Mouse (Mus musculus) stomach, embryonic 16.5 days (tissue): ENCODE results near the gene C2. TPM values are rescaled to one million over a fixed set of nuclear protein-coding genes. Genes with fewer than 3 reads are reported as not detected.
A peak's percentile ranks its signal among the peaks of the same experiment; 100 is the strongest.
"Not testable (repeated sequence)": the region's sequence is repeated elsewhere in the genome, so short reads cannot be mapped to it uniquely, and the experiment has no call there.

ENCODE experiments used
- ATAC-seq: fragments of 200-750 bp; cut with Nextera tagmentation; 2 replicates; pipeline ENCODE4 v1.8.0; 2017; ENCODE audit warnings: moderate number of reproducible peaks, moderate TSS enrichment; ENCODE audit not compliant: insufficient read depth, low FRiP score
- H3K27ac ChIP-seq: fragments of 300-500 bp; sonication (generic); 2 replicates; pipeline ENCODE4 v1.5.1; 2014; ENCODE audit warnings: low read length
- H3K27me3 ChIP-seq: fragments of 300-500 bp; sonication (generic); 2 replicates; pipeline ENCODE4 v1.6.1; 2014; ENCODE audit warnings: low read length, control low read depth, mixed read lengths; ENCODE audit not compliant: control insufficient read depth, insufficient read depth
- H3K36me3 ChIP-seq: fragments of 300-500 bp; sonication (generic); 2 replicates; pipeline ENCODE4 v1.6.1; 2014; ENCODE audit warnings: low read length; ENCODE audit not compliant: control insufficient read depth, insufficient read depth
- H3K4me1 ChIP-seq: fragments of 300-500 bp; sonication (generic); 2 replicates; pipeline ENCODE4 v1.6.1; 2014; ENCODE audit warnings: low read length, control low read depth, mixed read lengths; ENCODE audit not compliant: control insufficient read depth, insufficient read depth
- H3K4me2 ChIP-seq: fragments of 300-500 bp; sonication (generic); 2 replicates; pipeline ENCODE4 v1.6.1; 2014; ENCODE audit warnings: low read depth, low read length, mixed read lengths
- H3K4me3 ChIP-seq: fragments of 300-500 bp; sonication (generic); replicated peaks from 2 replicates; pipeline ENCODE4 v1.5.1; 2014; ENCODE audit warnings: mild to moderate bottlenecking, low read length
- H3K9ac ChIP-seq: fragments of 300-500 bp; sonication (generic); 2 replicates; pipeline ENCODE4 v1.6.1; 2014; ENCODE audit warnings: low read length
- H3K9me3 ChIP-seq: fragments of 300-500 bp; sonication (generic); replicated peaks from 2 replicates; pipeline ENCODE4 v1.6.1; 2016; ENCODE audit warnings: low read length, control low read depth; ENCODE audit not compliant: control insufficient read depth
- WGBS: fragments of 180-500 bp; shearing (Covaris S2); extraction: QIAGEN DNeasy Blood & Tissue Kit; methylation state at CpG from one replicate; pipeline ENCODE4 v1.1.7; 2014; 5-methylcytosine and 5-hydroxymethylcytosine counted together
- microRNA-seq: library from miRNA; unstranded; fragments of <30 nt; microRNA quantifications from one replicate; pipeline ENCODE4, GENCODE M21; 2016
- polyA plus RNA-seq: library from polyadenylated mRNA; unstranded; fragments of >200 nt; fragmentation: Nextera tagmentation; extraction: Ambion mirVana; gene quantifications from 2 replicates; pipeline ENCODE4 v1.2.1, GENCODE M21; 2015

The C2 gene
- polyA plus RNA-seq, 1 experiment from 2014 or later = 5.5 TPM

DNA sequence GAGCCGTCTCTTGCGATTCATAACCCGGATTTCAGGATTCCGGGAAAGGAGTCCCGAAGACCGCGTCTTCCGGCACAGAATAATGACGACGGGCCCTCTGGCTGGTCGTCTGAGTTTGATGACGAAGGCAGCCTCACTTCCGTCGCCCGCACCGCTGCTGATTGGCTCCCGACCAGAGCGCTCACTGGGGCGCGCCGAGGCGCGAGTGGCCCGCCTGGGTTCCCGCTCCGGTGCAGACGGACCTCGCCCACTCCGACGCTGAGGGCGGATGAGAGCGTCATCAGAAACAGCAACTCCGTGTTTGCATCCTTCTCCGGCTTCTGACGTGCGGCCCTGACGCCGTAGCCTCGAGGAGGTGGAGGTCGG lies 61.2 kb downstream of the C2 start, which contains the start of the genes Stk19 and Dxo:
Gene Stk19 (minus strand): TSS at position 90 of the 366 bp plus-strand sequence.
Gene Dxo (plus strand): TSS at position 164 of the 366 bp plus-strand sequence.
- Histone ChIP-seq H3K4me2 (peak within 1 kb of the TSS; percentile 98), H3K9me3 (no peaks in the 10 kb centered on the region), H3K27ac (peak within 1 kb of the TSS; percentile 69), H3K4me3 (peak within 1 kb of the TSS; percentile 85), H3K9ac (peak within 1 kb of the TSS; percentile 81), H3K27me3 (no peaks in the 10 kb centered on the region), H3K4me1 (peaks cover 14% of the 10 kb centered on the region), H3K36me3 (0 out of 2 replicates have a peak, but pooled peaks cover 5% of the 10 kb centered on the region)
- ATAC-seq = peak; percentile 93
- under 1% methylated on average over 40 of the region's 40 CpGs for WGBS

DNA sequence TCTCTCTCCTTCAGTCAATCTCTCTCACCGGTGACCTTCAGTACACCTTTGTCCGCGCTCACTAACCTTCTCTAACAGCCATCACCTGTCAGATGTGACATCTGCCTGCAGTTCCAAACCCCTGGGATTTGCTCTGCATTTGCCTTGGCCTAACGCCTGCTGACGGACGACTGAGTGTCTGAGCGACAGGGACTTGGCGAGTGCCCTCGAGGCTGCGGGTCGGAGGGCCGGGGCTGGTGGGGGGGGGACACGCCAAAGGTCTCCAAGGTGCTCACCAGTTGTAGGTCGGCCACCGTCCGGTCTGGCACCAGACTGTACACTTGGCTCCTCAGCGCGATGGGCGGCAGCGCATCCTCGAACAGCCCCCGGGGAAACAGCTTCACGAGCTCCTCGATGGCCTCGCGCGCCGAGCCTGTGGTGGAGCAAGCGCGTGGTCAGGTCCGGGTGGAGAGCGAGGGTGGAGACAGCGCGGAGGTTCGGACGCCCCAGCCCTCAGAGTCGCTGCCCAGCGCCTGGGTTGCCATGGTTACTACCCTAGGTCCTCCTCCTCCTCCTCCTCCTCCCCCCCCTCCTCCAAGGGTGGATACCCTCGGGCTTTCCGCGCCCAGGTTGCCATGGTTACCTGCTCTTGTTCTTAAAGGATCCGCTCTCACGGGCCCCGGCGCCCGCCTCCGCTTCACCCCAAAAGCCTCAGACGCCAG lies 61.8 kb downstream of the C2 start:
- peak overlapping the region; percentile 79 for H3K9ac ChIP-seq
- H3K4me3 ChIP-seq = peak overlapping the region; percentile 85
- H3K4me2 ChIP-seq = peak overlapping the region; percentile 98
- H3K4me1 ChIP-seq = peaks cover 14% of the 10 kb centered on the region
- H3K27ac ChIP-seq = peak overlapping the region; percentile 61; the same call in 1 of the 2 replicates
- no peaks in the 10 kb centered on the region for H3K27me3 ChIP-seq
- 3% methylated on average over 48 of the region's 48 CpGs for WGBS
- no peaks in the 10 kb centered on the region for H3K9me3 ChIP-seq
- peak; percentile 71 for ATAC-seq
- peaks cover 6% of the 10 kb centered on the region; the same call in 1 of the 2 replicates for H3K36me3 ChIP-seq

DNA sequence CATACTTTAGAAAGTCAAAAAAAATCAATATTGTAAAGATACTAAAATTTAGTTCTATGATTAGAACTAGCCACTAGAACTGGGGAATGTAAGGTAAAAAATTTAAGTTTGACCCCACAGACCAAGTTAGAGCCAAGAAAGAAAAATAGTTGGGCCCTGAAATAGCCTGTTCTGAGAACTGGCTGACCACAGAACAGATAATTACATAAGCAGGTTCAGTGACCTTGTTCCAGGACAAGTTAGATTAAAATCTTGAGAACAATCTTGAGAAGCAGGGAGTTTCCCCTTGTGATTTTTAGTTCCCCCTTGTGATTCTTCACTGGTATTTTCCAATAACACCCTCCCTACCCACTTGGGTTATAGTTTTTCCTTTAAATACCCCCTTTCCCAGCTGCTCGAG lies 67.3 kb downstream of the C2 start:
- not testable (repeated sequence) for H3K4me2 ChIP-seq, H3K9me3 ChIP-seq, H3K4me3 ChIP-seq, ATAC-seq, H3K9ac ChIP-seq, H3K27me3 ChIP-seq, H3K27ac ChIP-seq, H3K4me1 ChIP-seq
- 95% methylated on average over 1 of the region's 1 CpGs for WGBS
- H3K36me3 ChIP-seq = peaks cover 26% of the 10 kb centered on the region

DNA sequence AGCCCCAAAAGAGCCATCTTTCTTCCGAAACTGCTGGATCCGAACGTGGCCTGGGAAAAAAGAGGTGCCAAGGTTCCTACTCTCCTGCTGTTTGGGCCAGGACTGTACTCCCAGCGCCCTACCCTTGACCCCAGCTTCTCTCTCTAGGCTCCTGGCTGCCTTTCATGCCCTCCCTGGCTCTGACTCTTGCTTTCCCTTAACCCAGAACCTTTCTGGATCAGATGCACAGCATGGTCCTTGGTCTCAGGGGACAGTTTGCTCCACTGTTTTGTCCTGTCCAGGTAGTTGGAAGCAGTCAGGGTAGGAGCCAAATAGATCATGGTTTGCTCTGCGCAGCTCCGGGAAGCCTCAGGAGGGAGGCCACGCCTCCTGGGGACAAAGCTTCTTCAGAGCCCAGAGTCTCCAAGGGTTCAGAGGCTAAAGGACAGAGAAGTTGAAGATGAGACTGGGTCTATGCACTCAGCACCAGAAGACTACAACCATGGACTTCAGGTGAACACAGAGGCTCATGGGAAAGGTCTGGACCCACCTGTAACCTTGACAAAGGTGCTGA lies 83.2 kb downstream of the C2 start:
- H3K36me3 ChIP-seq = no peaks in the 10 kb centered on the region
- no peaks in the 10 kb centered on the region for H3K4me1 ChIP-seq
- H3K27me3 ChIP-seq = no peaks in the 10 kb centered on the region
- H3K9me3 ChIP-seq = no peaks in the 10 kb centered on the region
- WGBS = 74% methylated on average over 7 of the region's 7 CpGs
- no peak overlapping the region for H3K27ac ChIP-seq
- no peak overlapping the region for H3K9ac ChIP-seq
- no peak overlapping the region for H3K4me3 ChIP-seq
- H3K4me2 ChIP-seq = no peak overlapping the region
- no peak for ATAC-seq

DNA sequence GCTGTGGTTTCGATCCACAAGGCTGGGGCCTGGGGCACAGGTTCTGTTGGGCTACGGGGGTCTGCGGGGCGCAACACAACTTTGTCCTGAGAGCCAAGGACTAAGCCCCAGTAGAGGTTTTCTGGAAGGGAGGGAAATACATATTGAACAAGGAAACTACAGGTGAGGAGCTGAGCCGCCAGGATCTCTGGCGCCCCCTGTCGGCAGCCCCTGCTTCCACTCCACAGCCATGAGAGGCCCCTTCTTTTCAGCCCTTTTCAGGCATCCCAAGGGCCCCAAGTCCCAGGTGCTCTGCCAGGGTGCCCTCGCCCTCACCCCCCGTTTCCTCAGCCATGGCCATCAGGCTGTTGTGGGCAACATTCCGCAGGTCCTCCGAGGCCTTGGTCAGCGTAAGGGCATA lies 84.3 kb downstream of the C2 start:
- H3K4me3 ChIP-seq, H3K27ac ChIP-seq, H3K9me3 ChIP-seq, H3K4me1 ChIP-seq, ATAC-seq, H3K36me3 ChIP-seq, H3K4me2 ChIP-seq, H3K27me3 ChIP-seq, H3K9ac ChIP-seq: not testable (repeated sequence)
- 58% methylated on average over 11 of the region's 12 CpGs for WGBS

Small RNA genes within 50 kb of the gene (microRNA-seq; reads per million reads assigned to microRNA genes)
- gene Mir6970 = not detected
- 3.6 reads per million, percentile 20 among the genes with 10 or more reads in this experiment for gene Mir6971
- gene Mir6972 = not detected

Other genes starting within 250 kb of the C2 start
- 1.3 and 1.8 TPM in 2 replicates for gene Tnxb, start 227.7 kb downstream of the C2 start, polyA plus RNA-seq
- gene C4b, start 154.4 kb downstream of the C2 start, polyA plus RNA-seq = 0.89 and 0.99 TPM in 2 replicates
- gene Cyp21a1, start 93.7 kb downstream of the C2 start, polyA plus RNA-seq = 0.21 and 6.9 TPM in 2 replicates
- gene Stk19, start 61.3 kb downstream of the C2 start, polyA plus RNA-seq = 23.8 and 25.8 TPM in 2 replicates
- 48.9 and 53.3 TPM in 2 replicates for gene Dxo, start 61.2 kb downstream of the C2 start, polyA plus RNA-seq
- gene Skiv2l, start 48.1 kb downstream of the C2 start, polyA plus RNA-seq = 45.0 and 48.1 TPM in 2 replicates
- gene Nelfe, start 47.9 kb downstream of the C2 start, polyA plus RNA-seq = 89.5 and 96.4 TPM in 2 replicates
- gene Cfb, start 35.7 kb downstream of the C2 start, polyA plus RNA-seq = 27.8 and 28.9 TPM in 2 replicates
- gene Zbtb12, start 18.8 kb downstream of the C2 start, polyA plus RNA-seq = 1.0 and 1.1 TPM in 2 replicates
- gene Gm20547, start 16.2 kb downstream of the C2 start, polyA plus RNA-seq = 0.49 TPM in 1 of 2 replicates, not detected in the other
- gene Ehmt2, start 204 bp upstream of the C2 start, polyA plus RNA-seq = 61.0 and 61.1 TPM in 2 replicates
- 19.3 and 21.1 TPM in 2 replicates for gene Slc44a4, start 16.2 kb upstream of the C2 start, polyA plus RNA-seq
- gene Neu1, start 33.0 kb upstream of the C2 start, polyA plus RNA-seq = 36.7 and 40.6 TPM in 2 replicates
- gene Hspa1b, start 61.0 kb upstream of the C2 start, polyA plus RNA-seq = 0.94 and 1.4 TPM in 2 replicates
- 0.27 TPM in 1 of 2 replicates, not detected in the other for gene Gm20481, start 71.6 kb upstream of the C2 start, polyA plus RNA-seq
- gene Hspa1a, start 73.9 kb upstream of the C2 start, polyA plus RNA-seq = 13.7 and 16.3 TPM in 2 replicates
- gene Hspa1l, start 74.4 kb upstream of the C2 start, polyA plus RNA-seq = 0.96 and 1.4 TPM in 2 replicates
- gene Lsm2, start 83.6 kb upstream of the C2 start, polyA plus RNA-seq = 145 and 146 TPM in 2 replicates
- gene Vars, start 102.7 kb upstream of the C2 start, polyA plus RNA-seq = 81.1 and 82.1 TPM in 2 replicates
- gene Vwa7, start 118.3 kb upstream of the C2 start, polyA plus RNA-seq = 0.26 and 0.42 TPM in 2 replicates
- gene Sapcd1, start 129.8 kb upstream of the C2 start, polyA plus RNA-seq = 14.2 and 14.3 TPM in 2 replicates
- gene Msh5, start 148.5 kb upstream of the C2 start, polyA plus RNA-seq = 3.9 and 4.2 TPM in 2 replicates
- 396 and 441 TPM in 2 replicates for gene Clic1, start 151.7 kb upstream of the C2 start, polyA plus RNA-seq
- 190 and 193 TPM in 2 replicates for gene Ddah2, start 160.8 kb upstream of the C2 start, polyA plus RNA-seq
- 50.6 and 109 TPM in 2 replicates for gene Ly6g6c, start 167.1 kb upstream of the C2 start, polyA plus RNA-seq
- 0.48 and 1.0 TPM in 2 replicates for gene Mpig6b, start 167.9 kb upstream of the C2 start, polyA plus RNA-seq
- gene Ly6g6e, start 178.6 kb upstream of the C2 start, polyA plus RNA-seq = 32.3 and 49.2 TPM in 2 replicates
- gene Ly6g6d, start 179.8 kb upstream of the C2 start, polyA plus RNA-seq = 3.2 and 4.1 TPM in 2 replicates
- 0.46 and 0.54 TPM in 2 replicates for gene Ly6g6f, start 187.3 kb upstream of the C2 start, polyA plus RNA-seq
- 95.8 and 97.9 TPM in 2 replicates for gene Abhd16a, start 191.0 kb upstream of the C2 start, polyA plus RNA-seq
- gene Ly6g5c, start 210.0 kb upstream of the C2 start, polyA plus RNA-seq = not detected in 2 replicates
- 0.53 and 0.89 TPM in 2 replicates for gene Ly6g5b, start 217.2 kb upstream of the C2 start, polyA plus RNA-seq
- 18.1 and 19.4 TPM in 2 replicates for gene Gpank1, start 223.2 kb upstream of the C2 start, polyA plus RNA-seq
- 245 and 269 TPM in 2 replicates for gene Csnk2b, start 223.8 kb upstream of the C2 start, polyA plus RNA-seq
- 11.7 and 14.2 TPM in 2 replicates for gene D17H6S53E, start 228.1 kb upstream of the C2 start, polyA plus RNA-seq
- 24.9 and 34.0 TPM in 2 replicates for gene Apom, start 233.8 kb upstream of the C2 start, polyA plus RNA-seq
- 41.2 and 48.4 TPM in 2 replicates for gene Bag6, start 236.9 kb upstream of the C2 start, polyA plus RNA-seq